Mouse (Mus musculus): ENCODE results near the gene Syt5. TPM values are rescaled to one million over a fixed set of nuclear protein-coding genes. Genes with fewer than 3 reads are reported as not detected.

Gene Syt5
- total and polyA plus RNA-seq, 3 experiments = not detected

- peak overlapping the region; percentile 60 for H3K9ac ChIP-seq (ENCODE audit: control insufficient read depth, low read depth, low read length, poor library complexity, severe bottlenecking)
- H3K27me3 ChIP-seq (ENCODE audit: control insufficient read depth in 1 of 2, insufficient read depth in 2 of 2, low read length in 2 of 2) = no peaks in the 10 kb centered on the region
- H3K79me2 ChIP-seq (ENCODE audit: control insufficient read depth, insufficient read depth, low read length, poor library complexity) = no peaks in the 10 kb centered on the region
- peak overlapping the region; percentile 48 to 71 for H3K4me3 ChIP-seq (ENCODE audit: control insufficient read depth in 1 of 2, insufficient read depth in 1 of 2, low read depth in 2 of 2, low read length in 2 of 2)
- no peaks in the 10 kb centered on the region for H3K9me3 ChIP-seq (replicated peaks; ENCODE audit: insufficient read depth, low read length)
- peaks cover 0 to 44% of the 10 kb centered on the region in 2 experiments; a peak in 2 of 4 replicates for H3K36me3 ChIP-seq (ENCODE audit: control insufficient read depth in 1 of 2, insufficient read depth in 2 of 2, low read length in 2 of 2)
- H3K27ac ChIP-seq (ENCODE audit: control insufficient read depth, low read depth, low read length) = peak overlapping the region; percentile 97
- DNase-seq (ENCODE audit: low read depth, low spot score) = peak; percentile 91
- peaks cover 12 to 51% of the 10 kb centered on the region in 2 experiments for H3K4me1 ChIP-seq (ENCODE audit: control insufficient read depth in 1 of 2, insufficient read depth in 2 of 2, low read length in 2 of 2)
- TF ChIP-seq CHD2 (IDR thresholded peaks at IDR 0.05; ENCODE audit: low read length) (no peak), SIN3A (IDR thresholded peaks at IDR 0.05; ENCODE audit: low read length) (peak; percentile 14; the same call in 1 of the 2 replicates), MAZ (IDR thresholded peaks at IDR 0.05; ENCODE audit: low read depth, low read length) (no peak), CHD1 (IDR thresholded peaks at IDR 0.05; ENCODE audit: low read depth, low read length) (no peak), MEF2A (IDR thresholded peaks at IDR 0.05; ENCODE audit: extremely low read depth, insufficient replicate concordance, low read depth, low read length, poor library complexity, severe bottlenecking) (no peak), NELFE (IDR thresholded peaks at IDR 0.05; ENCODE audit: low read depth, low read length) (no peak; the same call in 1 of the 2 replicates), CTCF (IDR thresholded peaks at IDR 0.05 in 2 of 3, conservative IDR thresholded peaks at IDR 0.05 in 1 of 3; ENCODE audit: control insufficient read depth in 1 of 3, insufficient read depth in 1 of 3, low read depth in 2 of 3, low read length in 3 of 3, poor library complexity in 1 of 3, severe bottlenecking in 1 of 3) (peak; percentile 69 to 82 (median 71)), POLR2A (IDR thresholded peaks at IDR 0.05; ENCODE audit: control insufficient read depth in 1 of 2, insufficient read depth in 1 of 2, low read depth in 1 of 2, low read length in 2 of 2, poor library complexity in 1 of 2) (peak in 1 of 2 experiments; percentile 21; a peak in 1 of 4 replicates), USF2 (IDR thresholded peaks at IDR 0.05; ENCODE audit: borderline replicate concordance in 1 of 2, insufficient read depth in 1 of 2, low read depth in 1 of 2, low read length in 2 of 2) (no peak), EP300 (IDR thresholded peaks at IDR 0.05; ENCODE audit: low read depth in 1 of 2, low read length in 2 of 2) (0 out of 4 replicates have a peak, but pooled peaks of 1 of the 2 experiments have one; percentile 7), JUND (IDR thresholded peaks at IDR 0.05; ENCODE audit: low read depth, low read length) (no peak), MAX (IDR thresholded peaks at IDR 0.05; ENCODE audit: low read length) (no peak), MAFK (IDR thresholded peaks at IDR 0.05; ENCODE audit: borderline replicate concordance, low read depth, low read length) (no peak), ZKSCAN1 (IDR thresholded peaks at IDR 0.05; ENCODE audit: low read depth, low read length) (no peak), TBP (IDR thresholded peaks at IDR 0.05; ENCODE audit: low read depth, low read length) (no peak), USF1 (IDR thresholded peaks at IDR 0.05; ENCODE audit: low read depth, low read length) (no peak), MYB (IDR thresholded peaks at IDR 0.05; ENCODE audit: low read depth, low read length) (no peak), KAT2A (conservative IDR thresholded peaks at IDR 0.05; ENCODE audit: low read depth, low read length) (no peak), ZNF384 (IDR thresholded peaks at IDR 0.05; ENCODE audit: low read depth, low read length) (no peak), MXI1 (IDR thresholded peaks at IDR 0.05; ENCODE audit: low read depth, low read length) (0 out of 2 replicates have a peak, but pooled peaks have one; percentile 16), GABPA (IDR thresholded peaks at IDR 0.05; ENCODE audit: low read depth, low read length) (no peak), ELF1 (IDR thresholded peaks at IDR 0.05; ENCODE audit: low read depth, low read length) (0 out of 2 replicates have a peak, but pooled peaks have one; percentile 15), UBTF (IDR thresholded peaks at IDR 0.05; ENCODE audit: borderline replicate concordance, insufficient read depth, low read depth, low read length) (no peak), HCFC1 (IDR thresholded peaks at IDR 0.05; ENCODE audit: low read depth, low read length) (peak; percentile 63; the same call in 1 of the 2 replicates), NRF1 (IDR thresholded peaks at IDR 0.05; ENCODE audit: insufficient read depth, low read depth, low read length, poor library complexity, severe bottlenecking) (peak; percentile 39; the same call in 1 of the 2 replicates), POLR2AphosphoS5 (IDR thresholded peaks at IDR 0.05; ENCODE audit: borderline replicate concordance, low read depth, low read length) (no peak), E2F4 (IDR thresholded peaks at IDR 0.05; ENCODE audit: borderline replicate concordance, low read depth, low read length) (no peak), ETS1 (IDR thresholded peaks at IDR 0.05; ENCODE audit: low read depth, low read length) (no peak), MYC (IDR thresholded peaks at IDR 0.05; ENCODE audit: low read depth, low read length) (no peak; the same call in 1 of the 2 replicates), RAD21 (IDR thresholded peaks at IDR 0.05; ENCODE audit: low read depth, low read length) (no peak), POLR2AphosphoS2 (IDR thresholded peaks at IDR 0.05; ENCODE audit: low read length) (no peak), TAL1 (IDR thresholded peaks at IDR 0.05; ENCODE audit: low read length) (no peak), ZMIZ1 (IDR thresholded peaks at IDR 0.05; ENCODE audit: low read depth, low read length) (no peak), GATA1 (IDR thresholded peaks at IDR 0.05; ENCODE audit: low read depth, low read length) (no peak), RCOR1 (IDR thresholded peaks at IDR 0.05; ENCODE audit: low read depth, low read length) (no peak), TCF12 (IDR thresholded peaks at IDR 0.05; ENCODE audit: low read depth, low read length) (no peak)
These were observed 39.1 kb downstream of the Syt5 start for GRCm38 (mm10) chr7:4508062-4508738.
